Mouse (Mus musculus): ENCODE measurements around the gene Ankmy2.

The Ankmy2 gene

GRCm38 (mm10) chr12:36156637-36157303, at the start of gene Ankmy2:
TSS of gene Ankmy2 (plus strand) at chr12:36157114.
- WGBS, result under 1% methylated on average over 42 of the region's 42 CpGs

GRCm38 (mm10) chr12:36108442-36108841, 48.5 kb upstream of the Ankmy2 start:
- WGBS, result 69% methylated on average over 5 of the region's 5 CpGs

- 52% methylated on average over 5 of the region's 5 CpGs for WGBS
These were observed 46.5 kb upstream of the Ankmy2 start for GRCm38 (mm10) chr12:36110457-36110856.

GRCm38 (mm10) chr12:36111110-36111509, 45.8 kb upstream of the Ankmy2 start:
- WGBS, result 63% methylated on average over 5 of the region's 5 CpGs

- WGBS, result 53% methylated on average over 3 of the region's 3 CpGs
These were observed 44.8 kb upstream of the Ankmy2 start for GRCm38 (mm10) chr12:36112081-36112480.

GRCm38 (mm10) chr12:36117161-36117560, 39.8 kb upstream of the Ankmy2 start:
- WGBS, result 97% methylated on average over 6 of the region's 6 CpGs

GRCm38 (mm10) chr12:36119244-36119643, 37.7 kb upstream of the Ankmy2 start:
- WGBS, result 90% methylated on average over 3 of the region's 3 CpGs

GRCm38 (mm10) chr12:36126049-36126448, 30.9 kb upstream of the Ankmy2 start:
- WGBS, result 96% methylated on average over 5 of the region's 5 CpGs

GRCm38 (mm10) chr12:36129826-36130225, 27.1 kb upstream of the Ankmy2 start:
- WGBS, result 79% methylated on average over 5 of the region's 5 CpGs

- 80% methylated on average over 2 of the region's 2 CpGs for WGBS
These were observed 24.7 kb upstream of the Ankmy2 start for GRCm38 (mm10) chr12:36132254-36132653.

GRCm38 (mm10) chr12:36132668-36133067, 24.2 kb upstream of the Ankmy2 start:
- 78% methylated on average over 3 of the region's 3 CpGs for WGBS

GRCm38 (mm10) chr12:36133547-36133946, 23.4 kb upstream of the Ankmy2 start:
- WGBS, result 93% methylated on average over 5 of the region's 5 CpGs

GRCm38 (mm10) chr12:36134111-36134510, 22.8 kb upstream of the Ankmy2 start:
- WGBS, result 95% methylated on average over 5 of the region's 5 CpGs

- 88% methylated on average over 3 of the region's 3 CpGs for WGBS
These were observed 21.5 kb upstream of the Ankmy2 start for GRCm38 (mm10) chr12:36135409-36135808.

GRCm38 (mm10) chr12:36136285-36136684, 20.6 kb upstream of the Ankmy2 start:
- WGBS, result 84% methylated on average over 8 of the region's 8 CpGs

- 59% methylated on average over 4 of the region's 4 CpGs for WGBS
These were observed 19.7 kb upstream of the Ankmy2 start for GRCm38 (mm10) chr12:36137192-36137591.

GRCm38 (mm10) chr12:36140401-36140800, 16.5 kb upstream of the Ankmy2 start:
- WGBS, result 24% methylated on average over 6 of the region's 6 CpGs

GRCm38 (mm10) chr12:36146230-36147011, 10.5 kb upstream of the Ankmy2 start:
- WGBS, result 88% methylated on average over 3 of the region's 3 CpGs

GRCm38 (mm10) chr12:36150265-36150664, 6.6 kb upstream of the Ankmy2 start:
- 47% methylated on average over 2 of the region's 2 CpGs for WGBS

GRCm38 (mm10) chr12:36150737-36151136, 6.2 kb upstream of the Ankmy2 start:
- 37% methylated on average over 2 of the region's 2 CpGs for WGBS

GRCm38 (mm10) chr12:36155141-36155641, 1.7 kb upstream of the Ankmy2 start:
- WGBS, result 7% methylated on average over 8 of the region's 8 CpGs

GRCm38 (mm10) chr12:36156101-36156636, 745 bp upstream of the Ankmy2 start:
- WGBS, result 0% methylated on average over 33 of the region's 33 CpGs

GRCm38 (mm10) chr12:36157304-36157637, 357 bp downstream of the Ankmy2 start:
- under 1% methylated on average over 14 of the region's 14 CpGs for WGBS
